Mouse (Mus musculus) myocyte (in vitro differentiated cells): ENCODE measurements at regions not wholly inside any gene's neighbourhood (a gene's known extent, or its start where the extent isn't known, plus 50 kb on each side); places are given as distances from the start of the nearest gene placed in this dataset.

Experiments used
- H3K27me3 ChIP-seq: one replicate; pipeline ENCODE4 v1.6.1; 2011; ENCODE audit not compliant: control insufficient read depth, insufficient read depth, insufficient read length
- H3K36me3 ChIP-seq: one replicate; pipeline ENCODE4 v1.6.1; 2011; ENCODE audit not compliant: control insufficient read depth, insufficient read depth
- H3K4me2 ChIP-seq: one replicate; pipeline ENCODE4 v1.6.1; 2011; ENCODE audit warnings: low read depth, control low read depth
- H3K4me3 ChIP-seq: one replicate; pipeline ENCODE4 v1.5.1; 2011; ENCODE audit warnings: mild to moderate bottlenecking, control low read depth, moderate library complexity
- H3K79me2 ChIP-seq: one replicate; pipeline ENCODE4 v1.6.1; 2011; ENCODE audit not compliant: control insufficient read depth, insufficient read depth
- H3ac ChIP-seq: one replicate; pipeline ENCODE4 v1.6.1; 2011; ENCODE audit not compliant: control insufficient read depth, insufficient read length
- CEBPB ChIP-seq: IDR thresholded peaks from 2 replicates; pipeline ENCODE4 v1.6.1; 2011; ENCODE audit warnings: mild to moderate bottlenecking, moderate library complexity; ENCODE audit not compliant: poor library complexity, insufficient read depth, severe bottlenecking
- E2F4 ChIP-seq: IDR thresholded peaks from one replicate; pipeline ENCODE4 v1.6.1; 2011; ENCODE audit warnings: mild to moderate bottlenecking, control low read depth, moderate library complexity; ENCODE audit not compliant: insufficient read depth
- MAX ChIP-seq: IDR thresholded peaks from one replicate; pipeline ENCODE4 v1.6.1; 2011; ENCODE audit warnings: low read depth, mild to moderate bottlenecking, control low read depth
- MYOD1 ChIP-seq, 3 experiments: IDR thresholded peaks; one replicate each; pipeline ENCODE4 v1.6.1; 2011; ENCODE audit warnings: control low read depth in 2 of 3, low read depth in 2 of 3, mild to moderate bottlenecking in 2 of 3, moderate library complexity in 1 of 3; ENCODE audit not compliant: insufficient read length in 2 of 3, control insufficient read depth in 1 of 3
- MYOG ChIP-seq, 3 experiments: IDR thresholded peaks; one replicate each; pipeline ENCODE4 v1.6.1; 2011; ENCODE audit warnings: control low read depth in 2 of 3, low read depth in 2 of 3, mild to moderate bottlenecking in 2 of 3; ENCODE audit not compliant: insufficient read length in 2 of 3, control insufficient read depth in 1 of 3, insufficient read depth in 1 of 3
- POLR2A ChIP-seq: IDR thresholded peaks from one replicate; pipeline ENCODE4 v1.6.1; 2011; ENCODE audit warnings: low read depth, mild to moderate bottlenecking, control low read depth, moderate library complexity; ENCODE audit not compliant: insufficient read length
- POLR2AphosphoS2 ChIP-seq: IDR thresholded peaks from one replicate; pipeline ENCODE4 v1.6.1; 2011; ENCODE audit warnings: low read depth, control low read depth; ENCODE audit not compliant: insufficient read length
- REST ChIP-seq: IDR thresholded peaks from one replicate; pipeline ENCODE4 v1.6.1; 2011; ENCODE audit warnings: mild to moderate bottlenecking, control low read depth, moderate library complexity; ENCODE audit not compliant: insufficient read depth, insufficient read length
- SRF ChIP-seq: IDR thresholded peaks from one replicate; pipeline ENCODE4 v1.6.1; 2011; ENCODE audit warnings: low read depth; ENCODE audit not compliant: control insufficient read depth, insufficient read length
- TCF12 ChIP-seq: IDR thresholded peaks from one replicate; pipeline ENCODE4 v1.6.1; 2011; ENCODE audit warnings: mild to moderate bottlenecking, control low read depth; ENCODE audit not compliant: poor library complexity, insufficient read depth, severe bottlenecking
- TCF3 ChIP-seq: IDR thresholded peaks from one replicate; pipeline ENCODE4 v1.6.1; 2011; ENCODE audit warnings: low read depth, control low read depth; ENCODE audit not compliant: insufficient read length
- USF1 ChIP-seq: IDR thresholded peaks from one replicate; pipeline ENCODE4 v1.6.1; 2011; ENCODE audit warnings: low read depth, mild to moderate bottlenecking, control low read depth, moderate library complexity

DNA sequence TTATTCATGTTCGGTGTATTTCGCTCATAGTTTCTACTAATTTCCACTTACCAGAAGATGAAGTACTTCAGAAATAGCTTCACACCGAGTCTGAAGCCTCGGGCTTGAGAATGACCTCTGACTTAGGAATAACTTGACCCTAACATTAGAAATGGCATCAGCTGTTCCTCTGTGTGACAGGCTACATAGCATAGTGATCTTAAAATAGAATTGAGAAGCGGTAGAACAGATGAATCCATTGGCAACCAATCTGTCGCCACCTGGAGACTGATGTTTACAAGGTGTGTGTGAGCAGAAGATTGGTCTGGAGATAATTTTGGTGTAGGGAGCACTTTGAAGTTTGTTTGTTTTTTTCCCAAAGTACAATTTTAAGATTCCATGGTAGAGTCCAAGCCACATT is 60.9 kb upstream of the Ahi1 start:
- H3K4me3 ChIP-seq = no peak overlapping the region
- no peaks in the 10 kb centered on the region for H3K27me3 ChIP-seq
- TF ChIP-seq TCF3 = no peak
- no peak for TF ChIP-seq E2F4
- TF ChIP-seq MAX = no peak
- no peak for TF ChIP-seq SRF
- no peak for TF ChIP-seq REST
- peak in 2 of 3 experiments; percentile 41 to 53 for TF ChIP-seq MYOD1 (IDR thresholded peaks at IDR 0.05; ENCODE audit: control insufficient read depth in 1 of 3, insufficient read length in 2 of 3, low read depth in 2 of 3)
- TF ChIP-seq CEBPB = no peak
- no peak for TF ChIP-seq POLR2AphosphoS2
- no peak for TF ChIP-seq USF1
- no peak for TF ChIP-seq TCF12
- no peak for TF ChIP-seq POLR2A
- TF ChIP-seq MYOG (IDR thresholded peaks at IDR 0.05; ENCODE audit: control insufficient read depth in 1 of 3, insufficient read depth in 1 of 3, insufficient read length in 2 of 3, low read depth in 2 of 3) = peak in 1 of 3 experiments; percentile 67
- H3K4me2 ChIP-seq = no peak overlapping the region
- H3ac ChIP-seq = no peak overlapping the region
- no peaks in the 10 kb centered on the region for H3K36me3 ChIP-seq
- H3K79me2 ChIP-seq = no peaks in the 10 kb centered on the region

DNA sequence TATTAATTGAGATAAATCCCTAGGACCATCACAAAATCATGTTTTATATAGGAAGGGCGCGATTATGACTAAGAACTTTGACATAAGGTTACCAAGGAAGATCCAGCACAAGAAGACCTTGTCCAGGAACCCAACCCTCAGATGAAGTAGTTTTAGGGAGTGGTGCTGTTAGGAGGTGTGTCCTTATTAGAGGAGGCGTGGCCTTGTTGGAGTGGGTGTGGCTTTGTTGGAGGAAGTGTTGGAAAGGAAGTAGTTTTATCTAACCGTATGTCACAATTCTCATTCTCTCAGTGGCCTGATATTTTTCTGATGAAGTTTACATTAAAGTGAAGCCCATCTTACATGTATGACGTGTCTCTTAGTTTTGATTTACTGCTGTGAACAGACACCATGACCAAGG is 68.7 kb upstream of the Ahi1 start:
- H3K4me2 ChIP-seq = no peak overlapping the region
- H3ac ChIP-seq = no peak overlapping the region
- no peaks in the 10 kb centered on the region for H3K27me3 ChIP-seq
- H3K36me3 ChIP-seq = no peaks in the 10 kb centered on the region
- H3K79me2 ChIP-seq = no peaks in the 10 kb centered on the region
- no peak for TF ChIP-seq MAX
- no peak overlapping the region for H3K4me3 ChIP-seq

DNA sequence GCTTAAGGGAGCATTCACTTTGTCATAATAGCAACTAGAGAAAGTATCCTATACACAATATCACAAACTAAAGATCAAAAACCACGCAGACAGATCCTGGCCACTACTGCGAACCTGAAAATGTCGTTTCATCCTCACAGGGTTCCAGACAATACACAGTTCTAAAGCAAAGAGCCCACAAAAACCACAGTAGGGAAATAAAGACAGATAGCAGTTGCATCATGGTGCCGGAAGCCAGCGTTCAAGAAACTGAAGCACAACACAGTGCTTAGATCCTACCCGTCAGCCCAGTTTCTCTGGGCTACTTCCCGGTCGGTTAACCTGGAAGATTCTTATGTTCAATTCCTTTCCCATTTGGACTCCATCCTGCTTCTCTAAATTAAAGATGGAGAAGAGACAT is 69.7 kb upstream of the Ahi1 start:
- no peaks in the 10 kb centered on the region for H3K27me3 ChIP-seq
- TF ChIP-seq MYOD1 (IDR thresholded peaks at IDR 0.05; ENCODE audit: control insufficient read depth in 1 of 3, insufficient read length in 2 of 3, low read depth in 2 of 3) (no peak), E2F4 (no peak), MAX (no peak), CEBPB (no peak), USF1 (no peak), POLR2A (no peak), TCF12 (no peak), TCF3 (no peak), SRF (no peak)
- H3K4me3 ChIP-seq = no peak overlapping the region
- no peaks in the 10 kb centered on the region for H3K36me3 ChIP-seq
- no peaks in the 10 kb centered on the region for H3K79me2 ChIP-seq
- no peak overlapping the region for H3K4me2 ChIP-seq
- no peak overlapping the region for H3ac ChIP-seq

DNA sequence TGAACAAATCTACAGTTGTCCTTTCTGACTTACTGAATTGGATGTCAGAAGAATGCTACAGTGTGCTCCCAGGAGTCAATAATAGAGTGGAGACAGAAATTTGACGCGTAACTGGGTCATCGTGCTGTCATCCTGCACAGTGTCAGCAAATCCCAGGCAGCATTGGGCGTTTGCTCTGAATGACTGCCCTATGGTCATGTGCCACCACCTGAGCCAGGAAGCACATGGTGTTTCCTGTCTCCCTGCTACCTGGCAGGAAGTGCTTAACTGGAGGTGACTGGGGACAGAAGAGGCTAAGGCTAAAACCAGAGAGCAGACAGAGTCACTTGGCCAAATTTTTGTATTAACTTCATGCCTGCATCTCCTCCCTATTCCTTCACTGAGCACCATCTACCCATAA is 72.1 kb upstream of the Ahi1 start:
- Histone ChIP-seq H3K27me3 (no peaks in the 10 kb centered on the region), H3K36me3 (no peaks in the 10 kb centered on the region), H3K4me3 (no peak overlapping the region), H3K4me2 (no peak overlapping the region), H3ac (no peak overlapping the region), H3K79me2 (no peaks in the 10 kb centered on the region)
- no peak for TF ChIP-seq TCF3
- TF ChIP-seq CEBPB = no peak
- no peak for TF ChIP-seq TCF12
- no peak for TF ChIP-seq MAX
- no peak for TF ChIP-seq E2F4
- no peak for TF ChIP-seq USF1
- no peak for TF ChIP-seq POLR2A
- TF ChIP-seq POLR2AphosphoS2 = no peak
- no peak for TF ChIP-seq SRF
- no peak for TF ChIP-seq MYOD1 (IDR thresholded peaks at IDR 0.05; ENCODE audit: control insufficient read depth in 1 of 3, insufficient read length in 2 of 3, low read depth in 2 of 3)
- TF ChIP-seq REST = no peak
- TF ChIP-seq MYOG (IDR thresholded peaks at IDR 0.05; ENCODE audit: control insufficient read depth in 1 of 3, insufficient read depth in 1 of 3, insufficient read length in 2 of 3, low read depth in 2 of 3) = no peak

DNA sequence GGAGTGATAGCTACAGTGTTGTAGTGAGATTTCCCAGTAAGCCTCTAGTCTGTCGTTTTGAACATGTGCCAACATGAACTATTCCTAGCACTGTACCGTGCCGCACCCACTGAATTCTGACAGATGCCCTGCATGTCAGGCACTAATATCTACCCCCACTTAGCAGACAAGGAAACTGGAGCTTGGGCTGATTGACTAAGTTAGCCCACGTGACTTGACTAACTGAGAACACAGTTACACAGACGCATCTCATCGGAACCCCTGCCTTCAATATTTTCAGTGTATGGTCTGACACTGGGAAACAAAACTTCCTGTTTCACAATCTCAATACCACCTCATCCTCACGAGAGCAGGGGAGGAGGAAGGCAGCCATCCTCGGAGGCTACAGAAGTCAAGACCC is 72.9 kb upstream of the Ahi1 start:
- no peak overlapping the region for H3K4me3 ChIP-seq
- H3ac ChIP-seq = no peak overlapping the region
- no peaks in the 10 kb centered on the region for H3K27me3 ChIP-seq
- no peak overlapping the region for H3K4me2 ChIP-seq
- no peaks in the 10 kb centered on the region for H3K36me3 ChIP-seq
- no peaks in the 10 kb centered on the region for H3K79me2 ChIP-seq
- TF ChIP-seq TCF12 = no peak
- no peak for TF ChIP-seq TCF3
- no peak for TF ChIP-seq E2F4
- no peak for TF ChIP-seq POLR2A
- TF ChIP-seq USF1 = no peak
- no peak for TF ChIP-seq REST
- no peak for TF ChIP-seq POLR2AphosphoS2
- TF ChIP-seq MAX = no peak
- TF ChIP-seq SRF = no peak
- TF ChIP-seq MYOD1 (IDR thresholded peaks at IDR 0.05; ENCODE audit: control insufficient read depth in 1 of 3, insufficient read length in 2 of 3, low read depth in 2 of 3) = no peak
- no peak for TF ChIP-seq CEBPB
- no peak for TF ChIP-seq MYOG (IDR thresholded peaks at IDR 0.05; ENCODE audit: control insufficient read depth in 1 of 3, insufficient read depth in 1 of 3, insufficient read length in 2 of 3, low read depth in 2 of 3)

DNA sequence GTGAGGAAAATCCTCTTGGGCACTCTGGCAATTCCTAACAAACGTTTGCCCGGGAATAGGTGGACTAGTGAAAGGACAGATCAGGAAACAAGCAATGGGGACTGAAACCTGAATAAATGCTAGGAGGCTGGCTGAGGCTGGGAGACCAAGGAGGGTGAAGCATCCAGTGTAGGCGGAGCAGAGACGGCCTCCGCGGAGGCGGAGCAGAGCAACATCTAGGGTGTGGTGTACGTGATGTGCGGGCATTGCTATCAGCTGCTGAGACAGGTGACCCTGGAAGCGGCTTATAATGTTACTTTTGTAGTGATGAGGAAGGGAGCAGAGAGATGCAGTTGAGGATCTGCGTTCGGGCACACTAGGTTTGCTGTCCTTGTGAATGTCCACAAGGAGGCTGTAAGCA is 85.3 kb upstream of the Ahi1 start:
- no peaks in the 10 kb centered on the region for H3K27me3 ChIP-seq
- H3K36me3 ChIP-seq = no peaks in the 10 kb centered on the region
- no peak overlapping the region for H3K4me2 ChIP-seq
- no peaks in the 10 kb centered on the region for H3K79me2 ChIP-seq
- H3K4me3 ChIP-seq = no peak overlapping the region
- no peak overlapping the region for H3ac ChIP-seq
- TF ChIP-seq MAX (no peak), POLR2A (no peak), CEBPB (no peak), TCF3 (no peak), MYOD1 (IDR thresholded peaks at IDR 0.05; ENCODE audit: control insufficient read depth in 1 of 3, insufficient read length in 2 of 3, low read depth in 2 of 3) (no peak), REST (no peak), USF1 (no peak), TCF12 (no peak), SRF (no peak), E2F4 (no peak), POLR2AphosphoS2 (no peak), MYOG (IDR thresholded peaks at IDR 0.05; ENCODE audit: control insufficient read depth in 1 of 3, insufficient read depth in 1 of 3, insufficient read length in 2 of 3, low read depth in 2 of 3) (no peak)
